ENCODE assay signal across 11 mouse cellular contexts in the genomic region with DNA sequence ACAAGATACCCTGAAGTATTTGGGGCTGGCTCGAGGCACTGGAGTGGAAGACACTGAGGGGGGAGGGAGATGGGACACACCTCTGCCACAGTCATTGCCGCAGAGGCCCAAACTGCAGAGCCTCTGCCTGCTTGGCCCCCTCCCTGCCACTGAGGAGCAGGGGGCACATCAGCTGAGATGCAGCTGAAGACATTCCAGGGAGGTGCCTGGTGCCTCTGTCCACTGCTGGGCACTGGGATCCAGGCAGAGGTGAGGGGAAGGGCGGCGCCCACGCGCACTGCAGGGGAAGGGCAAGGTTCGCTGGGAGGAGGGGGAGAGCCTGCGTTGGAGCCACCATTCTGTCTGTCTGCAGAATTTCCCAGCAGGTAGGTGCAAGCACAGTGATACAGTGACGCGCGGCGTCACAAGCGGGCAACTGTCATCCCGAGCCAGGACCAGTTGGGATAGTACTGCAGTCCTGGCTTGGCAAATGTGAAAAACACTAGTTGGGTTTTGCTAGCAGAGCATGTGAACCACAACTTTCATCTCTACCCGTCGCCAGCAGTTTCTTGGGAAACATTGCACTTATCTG. TPM values are rescaled to one million over a fixed set of nuclear protein-coding genes. Genes with fewer than 3 reads are reported as not detected.
DNase-seq lines count a peak whose midpoint lies in the region; ATAC-seq and TF ChIP-seq lines count a peak whose summit lies in the region.
"Had no signal": no experiment of that assay in that cellular context is flagged by ENCODE, and none has a peak within 500 bp of the region (broad histone marks: within the 10 kb centered on the region; RNA-seq: fewer than 3 reads in every experiment).

No protein-coding gene starts in this region.

- H3K27ac ChIP-seq in kidney, postnatal 0 days, result no peak overlapping the region
- no peak overlapping the region for H3K27ac ChIP-seq in forebrain, embryonic 10.5 days
- H3K27ac ChIP-seq in hindbrain, embryonic 12.5 days, result no peak overlapping the region
- H3K27ac ChIP-seq in midbrain, embryonic 14.5 days (replicated peaks; ENCODE audit: low read depth, low read length), result no peak overlapping the region
- H3K27ac ChIP-seq: stomach, embryonic 15.5 days had no signal

- no peaks in the 10 kb centered on the region for H3K9me3 ChIP-seq in kidney, postnatal 0 days (replicated peaks; ENCODE audit: low read length)
- no peaks in the 10 kb centered on the region for H3K9me3 ChIP-seq in forebrain, embryonic 10.5 days
- H3K9me3 ChIP-seq in hindbrain, embryonic 12.5 days (replicated peaks), result no peaks in the 10 kb centered on the region
- no peaks in the 10 kb centered on the region for H3K9me3 ChIP-seq in midbrain, embryonic 14.5 days (ENCODE audit: control insufficient read depth, low read length)
- H3K9me3 ChIP-seq: stomach, embryonic 15.5 days had no signal

- no peak for DNase-seq in kidney, postnatal 0 days (ENCODE audit: low spot score)
- no peak for DNase-seq in kidney, postnatal 25 days
- DNase-seq in forebrain, embryonic 10.5 days (ENCODE audit: extremely low spot score, low spot score), result no peak
- DNase-seq in midbrain, embryonic 14.5 days, result peak; percentile 14
- DNase-seq in MN1 (ENCODE audit: low spot score), result no peak
- no peak for DNase-seq in layer of hippocampus, postnatal 10 days (ENCODE audit: low spot score in 2 of 2)
- no peak for DNase-seq in thymus, adult 18-20 months
- DNase-seq: lung, adult 18-20 months had no signal

- 31% methylated on average over 16 of the region's 16 CpGs for WGBS in kidney, postnatal 0 days
- WGBS in forebrain, embryonic 10.5 days, result 17% methylated on average over 16 of the region's 16 CpGs
- WGBS in hindbrain, embryonic 12.5 days, result 23% methylated on average over 16 of the region's 16 CpGs
- 25% methylated on average over 16 of the region's 16 CpGs for WGBS in midbrain, embryonic 14.5 days

- TF ChIP-seq CTCF in kidney, postnatal 0 days (IDR thresholded peaks at IDR 0.05; ENCODE audit: low read depth), result no peak

- no peaks in the 10 kb centered on the region for H3K36me3 ChIP-seq in kidney, postnatal 0 days (ENCODE audit: insufficient read depth, low read length)
- no peaks in the 10 kb centered on the region for H3K36me3 ChIP-seq in forebrain, embryonic 10.5 days (replicated peaks)
- no peaks in the 10 kb centered on the region for H3K36me3 ChIP-seq in hindbrain, embryonic 12.5 days
- no peaks in the 10 kb centered on the region for H3K36me3 ChIP-seq in midbrain, embryonic 14.5 days (ENCODE audit: control insufficient read depth, insufficient read depth, low read length)
- H3K36me3 ChIP-seq: stomach, embryonic 15.5 days had no signal

- H3K27me3 ChIP-seq in kidney, postnatal 0 days (ENCODE audit: insufficient read depth, low read length), result no peaks in the 10 kb centered on the region
- peaks cover 30% of the 10 kb centered on the region for H3K27me3 ChIP-seq in forebrain, embryonic 10.5 days (ENCODE audit: poor library complexity, severe bottlenecking)
- peaks cover 38% of the 10 kb centered on the region for H3K27me3 ChIP-seq in hindbrain, embryonic 12.5 days
- peaks cover 3% of the 10 kb centered on the region; the same call in 1 of the 2 replicates for H3K27me3 ChIP-seq in midbrain, embryonic 14.5 days (ENCODE audit: control insufficient read depth, insufficient read depth, low read length)

- ATAC-seq in kidney, postnatal 0 days (replicated peaks; ENCODE audit: low FRiP score, low read depth), result no peak
- ATAC-seq in hindbrain, embryonic 12.5 days (ENCODE audit: low FRiP score), result no peak
- ATAC-seq in midbrain, embryonic 14.5 days (ENCODE audit: low FRiP score, low TSS enrichment), result no peak

- no peaks in the 10 kb centered on the region for H3K4me1 ChIP-seq in kidney, postnatal 0 days (replicated peaks; ENCODE audit: insufficient read depth, low read length)
- H3K4me1 ChIP-seq in forebrain, embryonic 10.5 days, result peaks cover 11% of the 10 kb centered on the region
- no peaks in the 10 kb centered on the region for H3K4me1 ChIP-seq in hindbrain, embryonic 12.5 days
- no peaks in the 10 kb centered on the region for H3K4me1 ChIP-seq in midbrain, embryonic 14.5 days (ENCODE audit: control insufficient read depth, insufficient read depth, low read length)
- H3K4me1 ChIP-seq: stomach, embryonic 15.5 days had no signal

- H3K4me2 ChIP-seq in kidney, postnatal 0 days (ENCODE audit: low read length), result 0 out of 2 replicates have a peak overlapping the region, but pooled peaks have one; percentile 3
- H3K4me2 ChIP-seq in hindbrain, embryonic 12.5 days (replicated peaks), result peak overlapping the region; percentile 41; the same call in 1 of the 2 replicates
- peak overlapping the region; percentile 47 for H3K4me2 ChIP-seq in midbrain, embryonic 14.5 days (ENCODE audit: low read length)

- no peak overlapping the region for H3K9ac ChIP-seq in kidney, postnatal 0 days (ENCODE audit: low read depth, low read length)
- no peak overlapping the region for H3K9ac ChIP-seq in hindbrain, embryonic 12.5 days
- no peak overlapping the region for H3K9ac ChIP-seq in midbrain, embryonic 14.5 days (replicated peaks; ENCODE audit: low read length)
- H3K9ac ChIP-seq: stomach, embryonic 15.5 days had no signal

- no peak overlapping the region for H3K4me3 ChIP-seq in kidney, postnatal 0 days (replicated peaks; ENCODE audit: low read depth, low read length)
- H3K4me3 ChIP-seq in forebrain, embryonic 10.5 days, result peak overlapping the region; percentile 41
- no peak overlapping the region; the same call in 1 of the 2 replicates for H3K4me3 ChIP-seq in hindbrain, embryonic 12.5 days
- H3K4me3 ChIP-seq in midbrain, embryonic 14.5 days (replicated peaks; ENCODE audit: low read depth, low read length), result peak overlapping the region; percentile 20; the same call in 1 of the 2 replicates
- H3K4me3 ChIP-seq: stomach, embryonic 15.5 days had no signal

RNA-seq across cellular contexts. Expression of a gene that starts 0.9 kb away (rescaled TPM):
- 0.03 TPM in 2 replicates for polyA plus RNA-seq in kidney, postnatal 0 days (2015; fragmentation: Nextera tagmentation; extraction: Ambion mirVana)
- polyA plus RNA-seq in forebrain, embryonic 10.5 days (2016; fragmentation: Nextera tagmentation; extraction: Ambion mirVana), result 0.60 and 0.62 TPM in 2 replicates
- 0.49 and 0.65 TPM in 2 replicates for polyA plus RNA-seq in hindbrain, embryonic 12.5 days (2016; fragmentation: Nextera tagmentation; extraction: Ambion mirVana)
- 2.1 TPM in 2 replicates for polyA plus RNA-seq in midbrain, embryonic 14.5 days (2014; fragmentation: Nextera tagmentation; extraction: Ambion mirVana)
- 1 to 10 TPM; 1.9 to 3.6 TPM for total RNA-seq in layer of hippocampus, postnatal 10 days (2021)
- polyA plus RNA-seq: large intestine, adult 2 months had no signal

Comparison
In these comparisons a context has a peak if more than half of its experiments do, and no peak if none do; other contexts are left out.
1. H3K4me3 ChIP-seq: peak in forebrain, embryonic 10.5 days (single experiment) and midbrain, embryonic 14.5 days (single experiment); none in kidney, postnatal 0 days (single experiment) and hindbrain, embryonic 12.5 days (single experiment).
2. Peak in every context shown above with its lines, with median percentiles within 50 percentile points of each other: H3K4me2 ChIP-seq.